Comparison of ENCODE assay signal across 9 mouse cellular contexts in the genomic region with DNA sequence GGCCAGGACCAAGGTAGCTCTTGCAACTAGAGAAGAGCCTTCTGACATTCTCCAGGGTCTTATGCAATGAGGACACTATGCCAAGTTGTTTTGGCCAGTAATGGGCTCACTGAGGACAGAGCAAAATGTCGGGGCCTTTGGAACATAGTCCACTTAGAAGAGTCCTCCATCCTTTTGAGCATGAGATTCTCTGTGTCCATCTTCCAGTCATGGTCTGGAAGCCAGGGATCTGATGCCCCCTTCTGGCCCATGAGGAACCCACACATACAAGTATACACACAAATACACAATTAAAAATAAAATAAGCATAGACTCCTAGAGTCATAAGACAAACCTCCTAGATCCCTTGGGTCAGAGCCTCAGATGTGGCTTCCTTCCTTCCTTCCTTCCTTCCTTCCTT. TPM values are rescaled to one million over a fixed set of nuclear protein-coding genes. Genes with fewer than 3 reads are reported as not detected.
DNase-seq lines count a peak whose midpoint lies in the region; ATAC-seq and TF ChIP-seq lines count a peak whose summit lies in the region.
"Had no signal": no experiment of that assay in that cellular context is flagged by ENCODE, and none has a peak within 500 bp of the region (broad histone marks: within the 10 kb centered on the region; RNA-seq: fewer than 3 reads in every experiment).

No protein-coding gene starts in this region.

- no peak for TF ChIP-seq POLR2A in brain, embryonic 14.5 days (IDR thresholded peaks at IDR 0.05; ENCODE audit: borderline replicate concordance, extremely low read depth, insufficient read depth, insufficient read length, poor library complexity, severe bottlenecking)

- intact Hi-C loops in left cerebral cortex, adult 2 months (cut with DNase I) = loop anchor here (5.0 kb wide), 1 partner anchor 114 kb away; no protein-coding TSS in a partner anchor
- intact Hi-C loops in left cerebral cortex, postnatal 36 days (cut with DNase I) = no loop called here
- intact Hi-C loops in left cerebral cortex, postnatal 14 days (cut with DNase I) = no loop called here

- H3K4me3 ChIP-seq in left cerebral cortex, adult 2 months = no peak overlapping the region
- no peak overlapping the region for H3K4me3 ChIP-seq in ES-E14 (ENCODE audit: insufficient read depth in 1 of 2, low read depth in 1 of 2, low read length in 2 of 2, poor library complexity in 1 of 2, severe bottlenecking in 1 of 2)
- H3K4me3 ChIP-seq: embryonic facial prominence, embryonic 15.5 days had no signal

- DNase-seq in left cerebral cortex, adult 2 months (ENCODE audit: extremely low spot score in 1 of 2, low spot score in 2 of 2) = no peak
- no peak for DNase-seq in left cerebral cortex, postnatal 36 days (ENCODE audit: low spot score in 2 of 2)
- no peak for DNase-seq in ES-E14 (ENCODE audit: low read depth, low spot score)
- no peak for DNase-seq in brain, embryonic 14.5 days (ENCODE audit: low read depth)
- DNase-seq in kidney, postnatal 25 days = peak; percentile 50 to 55
- no peak for DNase-seq in left cerebral cortex, postnatal 14 days (ENCODE audit: low spot score in 2 of 2)
- DNase-seq: gastrocnemius, postnatal 36 days had no signal

- in situ Hi-C loops in ES-E14 (cut with MboI; ENCODE audit: low sequenced_read_pairs in 2 of 2, unreplicated experiment in 2 of 2) = no loop called here

- peak; percentile 49 for TF ChIP-seq CTCF in left cerebral cortex, adult 2 months (IDR thresholded peaks at IDR 0.05)
- peak; percentile 18; the same call in 1 of the 2 replicates for TF ChIP-seq CTCF in brain, embryonic 14.5 days (IDR thresholded peaks at IDR 0.05; ENCODE audit: borderline replicate concordance, extremely low read depth, insufficient read depth, insufficient read length)

- no peak overlapping the region for H3K27ac ChIP-seq in left cerebral cortex, adult 2 months
- H3K27ac ChIP-seq in ES-E14 (ENCODE audit: insufficient read depth, low read depth, low read length, poor library complexity, severe bottlenecking) = no peak overlapping the region
- H3K27ac ChIP-seq: embryonic facial prominence, embryonic 15.5 days had no signal

- H3K4me1 ChIP-seq in ES-E14 (ENCODE audit: control insufficient read depth in 2 of 2, insufficient read depth in 2 of 2, low read length in 2 of 2, poor library complexity in 1 of 2) = peaks cover 0 to 4% of the 10 kb centered on the region in 2 experiments; a peak in 1 of 4 replicates
- H3K4me1 ChIP-seq: embryonic facial prominence, embryonic 15.5 days had no signal

- no peaks in the 10 kb centered on the region for H3K9me3 ChIP-seq in ES-E14 (ENCODE audit: control insufficient read depth, insufficient read depth, low read depth, low read length)
- H3K9me3 ChIP-seq: embryonic facial prominence, embryonic 15.5 days had no signal

- H3K36me3 ChIP-seq in ES-E14 (ENCODE audit: control insufficient read depth, insufficient read depth, low read length, poor library complexity, severe bottlenecking) = no peaks in the 10 kb centered on the region
- H3K36me3 ChIP-seq: embryonic facial prominence, embryonic 15.5 days had no signal

- H3K9ac ChIP-seq in ES-E14 (ENCODE audit: insufficient read depth, low read depth, low read length, poor library complexity, severe bottlenecking) = no peak overlapping the region
- H3K9ac ChIP-seq: embryonic facial prominence, embryonic 15.5 days had no signal

- no peak for ATAC-seq in erythroid progenitor cell, adult 5-6 weeks (replicated peaks; ENCODE audit: low FRiP score, poor library complexity, severe bottlenecking)

TF ChIP-seq in ES-E14, 5 proteins besides CTCF, POLR2A, EP300 and RAD21:
- TF ChIP-seq CHD2 (IDR thresholded peaks at IDR 0.05; ENCODE audit: low read depth, low read length) (no peak), MAFK (IDR thresholded peaks at IDR 0.05; ENCODE audit: insufficient read depth, low read depth, low read length) (no peak), ZC3H11A (IDR thresholded peaks at IDR 0.05; ENCODE audit: borderline replicate concordance, low read depth, low read length) (0 out of 2 replicates have a peak, but pooled peaks have one; percentile 35), ZNF384 (IDR thresholded peaks at IDR 0.05; ENCODE audit: low read depth, low read length) (no peak), HCFC1 (IDR thresholded peaks at IDR 0.05; ENCODE audit: borderline replicate concordance, insufficient read depth, low read length) (no peak)

RNA-seq across cellular contexts. Expression of gene Epb41l4b, which starts 38.3 kb away (rescaled TPM):
- 10 to 100 TPM; 37.7 to 42.8 TPM for total RNA-seq in left cerebral cortex, adult 2 months (2021)
- 10 to 100 TPM; 33.0 to 38.8 TPM for total RNA-seq in left cerebral cortex, postnatal 36 days (2021)
- total RNA-seq in ES-E14 (2012; rRNA removed) = 4.7 and 6.2 TPM in 2 replicates
- polyA plus RNA-seq in brain, embryonic 14.5 days (2012; rRNA removed) = 5.3 and 8.7 TPM in 2 replicates
- 0.72 and 1.7 TPM in 2 replicates for total RNA-seq in erythroid progenitor cell, adult 5-6 weeks (2015; ENCODE audit: low replicate concordance)
- total RNA-seq in erythroid progenitor cell, adult 5-6 weeks (2017; ENCODE audit: low replicate concordance) = 2.7 TPM in 1 of 2 replicates, not detected in the other
- 10 to 100 TPM; 17.9 to 21.3 TPM for total RNA-seq in left cerebral cortex, postnatal 14 days (2021)

Comparison
In these comparisons a context has a peak if more than half of its experiments do, and no peak if none do; other contexts are left out.
1. DNase-seq: peak in kidney, postnatal 25 days (2 of 2); none in left cerebral cortex, adult 2 months (0 of 2), left cerebral cortex, postnatal 36 days (0 of 2), ES-E14 (single experiment), brain, embryonic 14.5 days (single experiment) and left cerebral cortex, postnatal 14 days (0 of 2).